Mouse (Mus musculus) common myeloid progenitor, adult 5-6 weeks (primary cell): Measurements from ENCODE around the gene Arrdc1. TPM values are rescaled to one million over a fixed set of nuclear protein-coding genes. Genes with fewer than 3 reads are reported as not detected.

ENCODE experiments used
- ATAC-seq: replicated peaks from 2 replicates; pipeline ENCODE4 v1.8.0; 2016; ENCODE audit warnings: low read depth, mild to moderate bottlenecking, moderate TSS enrichment, inconsistent platforms; ENCODE audit not compliant: poor library complexity, severe bottlenecking
- total RNA-seq: library from RNA; stranded (forward); fragments of 200-1000, 187-1606 nt; gene quantifications from 2 replicates; pipeline ENCODE4 v1.2.3, GENCODE M21; 2017

Arrdc1 gene
- total RNA-seq, 1 experiment from 2014 or later = 59.6 TPM

DNA sequence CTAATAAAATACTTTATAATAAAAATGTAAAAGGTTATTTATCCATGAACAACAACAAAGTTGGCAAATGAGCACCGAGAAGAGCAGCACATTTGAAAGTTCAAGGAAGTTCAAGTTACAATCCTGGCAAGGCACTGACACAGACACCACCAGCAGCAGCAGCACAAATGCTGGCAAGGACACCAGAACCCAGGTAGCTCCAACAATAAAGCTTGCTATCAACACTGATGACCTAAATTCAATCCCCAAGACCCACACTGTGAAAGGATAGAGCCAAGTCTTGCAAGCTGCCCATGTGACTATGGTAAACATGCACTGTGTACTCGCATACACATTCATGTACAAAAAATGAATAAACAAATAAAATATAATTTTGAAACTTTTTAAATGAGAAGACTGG, 54.4 kb downstream of the Arrdc1 start:
- ATAC-seq = no peak

Other genes starting within 250 kb of the Arrdc1 start
- 1.8 TPM in 1 of 2 replicates, not detected in the other for gene Cacna1b, start 172.1 kb downstream of the Arrdc1 start, total RNA-seq
- gene Ehmt1, start 15.6 kb downstream of the Arrdc1 start, total RNA-seq = 83.6 and 139 TPM in 2 replicates
- gene Zmynd19, start 14.5 kb upstream of the Arrdc1 start, total RNA-seq = 55.2 and 55.5 TPM in 2 replicates
- gene Dph7, start 27.1 kb upstream of the Arrdc1 start, total RNA-seq = 17.4 and 21.8 TPM in 2 replicates
- gene Mrpl41, start 39.8 kb upstream of the Arrdc1 start, total RNA-seq = 117 and 138 TPM in 2 replicates
- 32.3 and 35.7 TPM in 2 replicates for gene Pnpla7, start 40.8 kb upstream of the Arrdc1 start, total RNA-seq
- gene Nsmf, start 119.1 kb upstream of the Arrdc1 start, total RNA-seq = 9.6 and 15.2 TPM in 2 replicates
- not detected in 2 replicates for gene Entpd8, start 145.1 kb upstream of the Arrdc1 start, total RNA-seq
- gene Noxa1, start 159.9 kb upstream of the Arrdc1 start, total RNA-seq = 0.09 TPM in 1 of 2 replicates, not detected in the other
- gene Nrarp, start 245.5 kb upstream of the Arrdc1 start, total RNA-seq = 0.39 and 2.2 TPM in 2 replicates